Mouse (Mus musculus) ES-E14 (cell line): ENCODE results near the gene Pkmyt1.

Experiments used
- HCFC1 ChIP-seq: IDR thresholded peaks from 2 replicates; pipeline ENCODE4 v1.6.1; 2012; ENCODE audit warnings: low read length, inconsistent platforms, borderline replicate concordance; ENCODE audit not compliant: insufficient read depth
- ZC3H11A ChIP-seq: IDR thresholded peaks from 2 replicates; pipeline ENCODE4 v1.6.1; 2012; ENCODE audit warnings: low read depth, mild to moderate bottlenecking, inconsistent platforms, low read length, borderline replicate concordance
- ZNF384 ChIP-seq: IDR thresholded peaks from 2 replicates; pipeline ENCODE4 v1.6.1; 2012; ENCODE audit warnings: low read depth, low read length, inconsistent platforms

DNA sequence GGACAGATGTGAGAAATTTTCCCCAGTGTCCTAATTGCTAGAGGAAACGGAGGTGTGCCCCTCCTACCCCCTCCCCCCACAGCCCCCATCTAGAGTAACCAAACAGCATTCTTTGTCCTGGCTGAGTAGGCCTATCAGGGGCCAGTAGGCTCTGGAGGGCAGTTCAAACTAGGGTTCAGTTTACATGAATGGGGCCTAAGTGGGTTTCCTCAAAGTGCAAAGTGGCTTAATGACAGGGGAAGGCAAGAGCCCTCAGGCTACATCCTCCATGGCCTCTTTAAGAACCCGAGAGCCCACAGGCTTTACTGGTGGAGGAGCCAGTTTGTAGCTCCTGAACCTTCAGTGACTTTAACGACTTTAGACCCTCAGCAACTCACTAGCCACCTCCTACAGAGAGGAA lies 30.3 kb upstream of the Pkmyt1 start:
- TF ChIP-seq ZC3H11A (no peak), HCFC1 (no peak), ZNF384 (no peak)
